Mouse (Mus musculus) heart, postnatal 0 days (tissue): ENCODE measurements at regions not wholly inside any gene's neighbourhood (a gene's known extent, or its start where the extent isn't known, plus 50 kb on each side); places are given as distances from the start of the nearest gene placed in this dataset.

Source experiments
- CTCF ChIP-seq: IDR thresholded peaks from 2 replicates; pipeline ENCODE4 v1.5.1; 2016; ENCODE audit warnings: antibody characterized with exemption, control low read depth, low read depth
- EP300 ChIP-seq: IDR thresholded peaks from 2 replicates; pipeline ENCODE4 v1.6.1; 2016; ENCODE audit warnings: antibody characterized with exemption, low read depth

DNA sequence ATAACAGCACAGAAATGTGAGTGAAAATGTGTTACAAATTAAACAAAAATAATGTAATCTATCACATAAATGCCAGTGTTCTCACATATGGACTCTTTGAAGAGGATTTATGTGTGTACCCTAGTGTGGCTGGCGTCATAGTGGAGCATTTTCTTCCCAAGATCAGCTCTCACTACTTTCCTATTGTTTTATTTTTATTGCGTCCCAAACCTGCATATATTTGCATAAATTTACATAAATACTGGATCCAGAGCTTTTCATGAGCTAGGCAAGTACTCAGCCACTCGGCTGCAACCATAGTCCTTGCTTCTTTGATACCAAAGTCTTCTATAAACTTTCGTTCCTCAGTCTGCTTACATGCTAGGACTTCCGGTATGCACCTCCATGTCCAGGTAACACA, 261.1 kb upstream of the Adcy2 start:
- TF ChIP-seq CTCF (no peak), EP300 (no peak)
